Mouse (Mus musculus) intestine, embryonic 15.5 days (tissue): ENCODE data around the gene Lmod3. TPM values are rescaled to one million over a fixed set of nuclear protein-coding genes. Genes with fewer than 3 reads are reported as not detected.

ENCODE experiments used
- ATAC-seq: fragments of 200-750 bp; cut with Nextera tagmentation; 2 replicates; pipeline ENCODE4 v1.8.0; 2017; ENCODE audit warnings: moderate TSS enrichment, moderate library complexity
- H3K27ac ChIP-seq: fragments of 300-500 bp; sonication (generic); 2 replicates; pipeline ENCODE4 v1.5.1; 2015; ENCODE audit warnings: mild to moderate bottlenecking, inconsistent platforms
- H3K27me3 ChIP-seq: fragments of 300-500 bp; sonication (generic); replicated peaks from 2 replicates; pipeline ENCODE4 v1.6.1; 2015; ENCODE audit warnings: inconsistent platforms
- H3K36me3 ChIP-seq: fragments of 300-500 bp; sonication (generic); 2 replicates; pipeline ENCODE4 v1.6.1; 2015; ENCODE audit warnings: inconsistent platforms
- H3K4me1 ChIP-seq: fragments of 300-500 bp; sonication (generic); replicated peaks from 2 replicates; pipeline ENCODE4 v1.6.1; 2015; ENCODE audit warnings: inconsistent platforms
- H3K4me2 ChIP-seq: fragments of 300-500 bp; sonication (generic); replicated peaks from 2 replicates; pipeline ENCODE4 v1.6.1; 2015; ENCODE audit warnings: mild to moderate bottlenecking, inconsistent platforms
- H3K4me3 ChIP-seq: fragments of 300-500 bp; sonication (generic); replicated peaks from 2 replicates; pipeline ENCODE4 v1.5.1; 2015; ENCODE audit warnings: inconsistent platforms
- H3K9ac ChIP-seq: fragments of 300-500 bp; sonication (generic); 2 replicates; pipeline ENCODE4 v1.6.1; 2015; ENCODE audit warnings: inconsistent platforms
- H3K9me3 ChIP-seq: fragments of 300-500 bp; sonication (generic); 2 replicates; pipeline ENCODE4 v1.6.1; 2016; ENCODE audit warnings: inconsistent platforms
- WGBS: fragments of 180-500 bp; shearing (Covaris S2); methylation state at CpG from one replicate; pipeline ENCODE4 v1.1.7; 2015; 5-methylcytosine and 5-hydroxymethylcytosine counted together
- polyA plus RNA-seq: library from polyadenylated mRNA; unstranded; fragments of >200 nt; fragmentation: Nextera tagmentation; extraction: Ambion mirVana; gene quantifications from 2 replicates; pipeline ENCODE4 v1.2.1, GENCODE M21; 2015

Lmod3 gene
- polyA plus RNA-seq, 1 experiment from 2014 or later = 0.16 TPM

GRCm38 (mm10) chr6:97204952-97205351, 47.6 kb downstream of the Lmod3 start:
- H3K9me3 ChIP-seq = no peaks in the 10 kb centered on the region
- no peaks in the 10 kb centered on the region for H3K27me3 ChIP-seq
- H3K27ac ChIP-seq = peak overlapping the region; percentile 83
- no peaks in the 10 kb centered on the region for H3K36me3 ChIP-seq
- peak overlapping the region; percentile 93 for H3K9ac ChIP-seq
- peaks cover 9% of the 10 kb centered on the region; the same call in 1 of the 2 replicates for H3K4me1 ChIP-seq
- WGBS = under 1% methylated on average over 16 of the region's 16 CpGs
- peak overlapping the region; percentile 59 for H3K4me2 ChIP-seq
- peak; percentile 68 for ATAC-seq
- peak overlapping the region; percentile 88 for H3K4me3 ChIP-seq

GRCm38 (mm10) chr6:97204252-97204869, 48.2 kb downstream of the Lmod3 start:
- 11% methylated on average over 9 of the region's 9 CpGs for WGBS
- Histone ChIP-seq H3K4me2 (peak overlapping the region; percentile 59), H3K4me3 (peak overlapping the region; percentile 88), H3K27me3 (no peaks in the 10 kb centered on the region), H3K4me1 (peaks cover 6% of the 10 kb centered on the region; the same call in 1 of the 2 replicates), H3K9me3 (no peaks in the 10 kb centered on the region), H3K9ac (peak overlapping the region; percentile 93), H3K27ac (no peak overlapping the region), H3K36me3 (no peaks in the 10 kb centered on the region)
- peak; percentile 27 for ATAC-seq

GRCm38 (mm10) chr6:97202477-97202876, 50.1 kb downstream of the Lmod3 start:
- H3K36me3 ChIP-seq = 0 out of 2 replicates have a peak, but pooled peaks cover under 1% of the 10 kb centered on the region
- WGBS = 70% methylated on average over 3 of the region's 3 CpGs

GRCm38 (mm10) chr6:97200437-97200836, 52.1 kb downstream of the Lmod3 start:
- no peak overlapping the region for H3K27ac ChIP-seq
- H3K27me3 ChIP-seq = no peaks in the 10 kb centered on the region
- ATAC-seq = no peak
- 68% methylated on average over 3 of the region's 3 CpGs for WGBS
- no peaks in the 10 kb centered on the region for H3K9me3 ChIP-seq
- no peak overlapping the region for H3K9ac ChIP-seq
- no peak overlapping the region for H3K4me2 ChIP-seq
- H3K4me1 ChIP-seq = peaks cover 6% of the 10 kb centered on the region; the same call in 1 of the 2 replicates
- H3K36me3 ChIP-seq = peaks cover 13% of the 10 kb centered on the region
- H3K4me3 ChIP-seq = no peak overlapping the region

More at GRCm38 (mm10) chr6:97202477-97202876, 50.1 kb downstream of the Lmod3 start:
- Histone ChIP-seq H3K4me1 (peaks cover 6% of the 10 kb centered on the region; the same call in 1 of the 2 replicates), H3K9me3 (no peaks in the 10 kb centered on the region), H3K4me3 (no peak overlapping the region), H3K27me3 (no peaks in the 10 kb centered on the region), H3K4me2 (no peak overlapping the region), H3K9ac (no peak overlapping the region), H3K27ac (no peak overlapping the region)
- ATAC-seq = no peak

Other genes with a start within 250 kb of the Lmod3 start
- 0.08 and 0.09 TPM in 2 replicates for gene Fam19a4, start 192.3 kb downstream of the Lmod3 start, polyA plus RNA-seq
- gene Eogt, start 103.6 kb downstream of the Lmod3 start, polyA plus RNA-seq = 8.0 and 9.5 TPM in 2 replicates
- gene Tmf1, start 73.6 kb downstream of the Lmod3 start, polyA plus RNA-seq = 30.9 and 37.6 TPM in 2 replicates
- 57.7 and 64.3 TPM in 2 replicates for gene Uba3, start 47.1 kb downstream of the Lmod3 start, polyA plus RNA-seq
- 66.4 and 69.9 TPM in 2 replicates for gene Arl6ip5, start 42.1 kb downstream of the Lmod3 start, polyA plus RNA-seq